Comparison of ENCODE assay signal across 11 mouse cellular contexts in genomic region chr5:116039706-116040105, GRCm38 (mm10). TPM values are rescaled to one million over a fixed set of nuclear protein-coding genes. Genes with fewer than 3 reads are reported as not detected.
A peak's percentile ranks its signal among the peaks of the same experiment; 100 is the strongest.
DNase-seq lines count a peak whose midpoint lies in the region; ATAC-seq and TF ChIP-seq lines count a peak whose summit lies in the region.
"Had no signal": no experiment of that assay in that cellular context is flagged by ENCODE, and none has a peak within 500 bp of the region (broad histone marks: within the 10 kb centered on the region; RNA-seq: fewer than 3 reads in every experiment).

No protein-coding gene starts in this region.

- no peak for DNase-seq in gastrocnemius, adult 2 months
- no peak for DNase-seq in gastrocnemius, adult 18-20 months (ENCODE audit: low spot score)
- no peak for DNase-seq in kidney, postnatal 0 days (ENCODE audit: low spot score)
- DNase-seq in kidney, postnatal 10 days: no peak
- DNase-seq in midbrain, postnatal 0 days (ENCODE audit: low spot score): no peak
- DNase-seq in adrenal gland, postnatal 25 days: no peak
- DNase-seq: kidney, adult 9 months had no signal

- intact Hi-C loops in gastrocnemius, adult 2 months (cut with DNase I): loop anchor here (10.0 kb wide), 1 partner anchor 385 kb away; the partner anchor contains the start of gene Hspb8

- no peaks in the 10 kb centered on the region for H3K4me1 ChIP-seq in kidney, postnatal 0 days (replicated peaks; ENCODE audit: insufficient read depth, low read length)
- no peaks in the 10 kb centered on the region for H3K4me1 ChIP-seq in embryonic facial prominence, embryonic 12.5 days
- no peaks in the 10 kb centered on the region for H3K4me1 ChIP-seq in midbrain, postnatal 0 days (ENCODE audit: insufficient read depth, low read length)
- no peaks in the 10 kb centered on the region for H3K4me1 ChIP-seq in forebrain, embryonic 15.5 days

- no peak for TF ChIP-seq CTCF in gastrocnemius, adult 2 months (IDR thresholded peaks at IDR 0.05)
- no peak for TF ChIP-seq CTCF in kidney, postnatal 0 days (IDR thresholded peaks at IDR 0.05; ENCODE audit: low read depth)
- TF ChIP-seq CTCF in midbrain, postnatal 0 days (IDR thresholded peaks at IDR 0.05): no peak

- no peak overlapping the region for H3K9ac ChIP-seq in kidney, postnatal 0 days (ENCODE audit: low read depth, low read length)
- no peak overlapping the region for H3K9ac ChIP-seq in embryonic facial prominence, embryonic 12.5 days
- H3K9ac ChIP-seq in midbrain, postnatal 0 days (replicated peaks; ENCODE audit: low read length, poor library complexity, severe bottlenecking): no peak overlapping the region
- no peak overlapping the region for H3K9ac ChIP-seq in forebrain, embryonic 15.5 days (replicated peaks)
- H3K9ac ChIP-seq: midbrain, embryonic 12.5 days had no signal

- ATAC-seq in kidney, postnatal 0 days (replicated peaks; ENCODE audit: low FRiP score, low read depth): no peak
- ATAC-seq in embryonic facial prominence, embryonic 12.5 days (ENCODE audit: insufficient number of reproducible peaks, insufficient read depth, low FRiP score, low TSS enrichment): no peak
- no peak for ATAC-seq in midbrain, postnatal 0 days (ENCODE audit: low FRiP score)
- no peak for ATAC-seq in forebrain, embryonic 15.5 days (replicated peaks)

- no peaks in the 10 kb centered on the region for H3K9me3 ChIP-seq in kidney, postnatal 0 days (replicated peaks; ENCODE audit: low read length)
- no peaks in the 10 kb centered on the region for H3K9me3 ChIP-seq in embryonic facial prominence, embryonic 12.5 days
- no peaks in the 10 kb centered on the region for H3K9me3 ChIP-seq in midbrain, postnatal 0 days (ENCODE audit: low read length)
- H3K9me3 ChIP-seq in forebrain, embryonic 15.5 days: no peaks in the 10 kb centered on the region
- H3K9me3 ChIP-seq: midbrain, embryonic 12.5 days had no signal

- no peak overlapping the region for H3K4me3 ChIP-seq in gastrocnemius, adult 2 months
- no peak overlapping the region for H3K4me3 ChIP-seq in kidney, postnatal 0 days (replicated peaks; ENCODE audit: low read depth, low read length)
- H3K4me3 ChIP-seq in embryonic facial prominence, embryonic 12.5 days: no peak overlapping the region
- no peak overlapping the region for H3K4me3 ChIP-seq in midbrain, postnatal 0 days (ENCODE audit: low read depth, low read length)
- H3K4me3 ChIP-seq in forebrain, embryonic 15.5 days: no peak overlapping the region
- H3K4me3 ChIP-seq: midbrain, embryonic 12.5 days had no signal

- H3K36me3 ChIP-seq in kidney, postnatal 0 days (ENCODE audit: insufficient read depth, low read length): no peaks in the 10 kb centered on the region
- no peaks in the 10 kb centered on the region for H3K36me3 ChIP-seq in embryonic facial prominence, embryonic 12.5 days
- no peaks in the 10 kb centered on the region for H3K36me3 ChIP-seq in midbrain, postnatal 0 days (ENCODE audit: insufficient read depth, low read length)
- no peaks in the 10 kb centered on the region for H3K36me3 ChIP-seq in forebrain, embryonic 15.5 days
- H3K36me3 ChIP-seq: midbrain, embryonic 12.5 days had no signal

- 17% methylated on average over 11 of the region's 11 CpGs for WGBS in kidney, postnatal 0 days
- WGBS in embryonic facial prominence, embryonic 12.5 days: 26% methylated on average over 11 of the region's 11 CpGs
- WGBS in midbrain, postnatal 0 days: 33% methylated on average over 11 of the region's 11 CpGs
- WGBS in forebrain, embryonic 15.5 days: 43% methylated on average over 11 of the region's 11 CpGs

- H3K4me2 ChIP-seq in kidney, postnatal 0 days (ENCODE audit: low read length): peak overlapping the region; percentile 32
- peak overlapping the region; percentile 30 for H3K4me2 ChIP-seq in embryonic facial prominence, embryonic 12.5 days (replicated peaks)
- H3K4me2 ChIP-seq in midbrain, postnatal 0 days (ENCODE audit: low read depth, low read length, poor library complexity, severe bottlenecking): 0 out of 2 replicates have a peak overlapping the region, but pooled peaks have one; percentile 12
- H3K4me2 ChIP-seq in forebrain, embryonic 15.5 days (replicated peaks): no peak overlapping the region
- H3K4me2 ChIP-seq: midbrain, embryonic 12.5 days had no signal

- no peaks in the 10 kb centered on the region for H3K27me3 ChIP-seq in kidney, postnatal 0 days (ENCODE audit: insufficient read depth, low read length)
- H3K27me3 ChIP-seq in embryonic facial prominence, embryonic 12.5 days: no peaks in the 10 kb centered on the region
- H3K27me3 ChIP-seq in midbrain, postnatal 0 days (ENCODE audit: insufficient read depth, low read length): no peaks in the 10 kb centered on the region
- no peaks in the 10 kb centered on the region for H3K27me3 ChIP-seq in forebrain, embryonic 15.5 days

- H3K27ac ChIP-seq in gastrocnemius, adult 2 months: peak overlapping the region; percentile 71; the same call in 1 of the 2 replicates
- no peak overlapping the region for H3K27ac ChIP-seq in kidney, postnatal 0 days
- no peak overlapping the region for H3K27ac ChIP-seq in embryonic facial prominence, embryonic 12.5 days
- H3K27ac ChIP-seq in midbrain, postnatal 0 days (ENCODE audit: low read depth, low read length): no peak overlapping the region
- H3K27ac ChIP-seq in forebrain, embryonic 15.5 days (replicated peaks): no peak overlapping the region
- H3K27ac ChIP-seq: midbrain, embryonic 12.5 days had no signal

RNA-seq across cellular contexts. Expression of gene Prkab1, which starts 15.4 kb away (rescaled TPM):
- 10 to 100 TPM; 11.0 to 11.1 TPM for total RNA-seq in gastrocnemius, adult 2 months (2021)
- total RNA-seq in gastrocnemius, adult 18-20 months (2021): 10 to 100 TPM in 1 of 2 experiments, 1 to 10 TPM in 1; 9.4 to 10.6 TPM
- polyA plus RNA-seq in kidney, postnatal 0 days (2015; fragmentation: Nextera tagmentation; extraction: Ambion mirVana): 79.0 and 83.3 TPM in 2 replicates
- polyA plus RNA-seq in embryonic facial prominence, embryonic 12.5 days (2016; fragmentation: Nextera tagmentation; extraction: Ambion mirVana): 73.2 and 73.7 TPM in 2 replicates
- total RNA-seq in midbrain, postnatal 0 days (2014; rRNA removed): 43.8 and 47.0 TPM in 2 replicates
- 47.0 and 53.3 TPM in 2 replicates for polyA plus RNA-seq in midbrain, postnatal 0 days (2015; fragmentation: Nextera tagmentation; extraction: Ambion mirVana)
- total RNA-seq in adrenal gland, postnatal 25 days (2021): 84.9 and 101 TPM in 2 replicates
- polyA plus RNA-seq in forebrain, embryonic 15.5 days (2015; fragmentation: Nextera tagmentation; extraction: Ambion mirVana): 52.3 and 53.9 TPM in 2 replicates

RNA-seq across cellular contexts. Expression of gene Tmem233, which starts 43.3 kb away (rescaled TPM):
- 100 to 1,000 TPM; 102 to 138 TPM for total RNA-seq in gastrocnemius, adult 2 months (2021)
- 100 to 1,000 TPM; 132 to 140 TPM for total RNA-seq in gastrocnemius, adult 18-20 months (2021)
- not detected in 2 replicates for polyA plus RNA-seq in kidney, postnatal 0 days (2015; fragmentation: Nextera tagmentation; extraction: Ambion mirVana)
- polyA plus RNA-seq in embryonic facial prominence, embryonic 12.5 days (2016; fragmentation: Nextera tagmentation; extraction: Ambion mirVana): not detected in 2 replicates
- not detected in 2 replicates for total RNA-seq in midbrain, postnatal 0 days (2014; rRNA removed)
- not detected in 2 replicates for polyA plus RNA-seq in midbrain, postnatal 0 days (2015; fragmentation: Nextera tagmentation; extraction: Ambion mirVana)
- not detected in 2 replicates for total RNA-seq in adrenal gland, postnatal 25 days (2021)
- polyA plus RNA-seq in forebrain, embryonic 15.5 days (2015; fragmentation: Nextera tagmentation; extraction: Ambion mirVana): not detected in 2 replicates
- total RNA-seq: left cerebral cortex, postnatal 14 days had no signal
- polyA plus RNA-seq: midbrain, embryonic 12.5 days had no signal

Comparison
In these comparisons a context has a peak if more than half of its experiments do, and no peak if none do; other contexts are left out.
1. RNA of gene Tmem233, which starts 43.3 kb away (total RNA-seq): 132 to 140 TPM in gastrocnemius, adult 18-20 months and 102 to 138 TPM in gastrocnemius, adult 2 months; not detected in midbrain, postnatal 0 days and not detected in adrenal gland, postnatal 25 days; every median in the first group is over 100 times any median in the second.